Mouse (Mus musculus) midbrain, embryonic 13.5 days (tissue): ENCODE measurements around the gene Slc35e3. TPM values are rescaled to one million over a fixed set of nuclear protein-coding genes. Genes with fewer than 3 reads are reported as not detected.

Experiments used
- ATAC-seq: fragments of 200-750 bp; cut with Nextera tagmentation; 2 replicates; pipeline ENCODE4 v1.8.0; 2017; ENCODE audit warnings: mild to moderate bottlenecking, moderate TSS enrichment, moderate library complexity
- H3K27ac ChIP-seq: fragments of 300-500 bp; sonication (generic); 2 replicates; pipeline ENCODE4 v1.5.1; 2015; ENCODE audit warnings: inconsistent platforms, mild to moderate bottlenecking, moderate library complexity
- H3K27me3 ChIP-seq: fragments of 300-500 bp; sonication (generic); 2 replicates; pipeline ENCODE4 v1.6.1; 2015; ENCODE audit warnings: mild to moderate bottlenecking, inconsistent platforms
- H3K36me3 ChIP-seq: fragments of 300-500 bp; sonication (generic); 2 replicates; pipeline ENCODE4 v1.6.1; 2015; ENCODE audit warnings: mild to moderate bottlenecking, inconsistent platforms
- H3K4me1 ChIP-seq: fragments of 300-500 bp; sonication (generic); replicated peaks from 2 replicates; pipeline ENCODE4 v1.6.1; 2015; ENCODE audit warnings: inconsistent platforms
- H3K4me2 ChIP-seq: fragments of 300-500 bp; sonication (generic); replicated peaks from 2 replicates; pipeline ENCODE4 v1.6.1; 2015; ENCODE audit warnings: moderate library complexity, mild to moderate bottlenecking, inconsistent platforms
- H3K4me3 ChIP-seq: fragments of 300-500 bp; sonication (generic); replicated peaks from 2 replicates; pipeline ENCODE4 v1.5.1; 2015; ENCODE audit warnings: mild to moderate bottlenecking, inconsistent platforms
- H3K9ac ChIP-seq: fragments of 300-500 bp; sonication (generic); replicated peaks from 2 replicates; pipeline ENCODE4 v1.6.1; 2015; ENCODE audit warnings: mild to moderate bottlenecking, inconsistent platforms
- H3K9me3 ChIP-seq: fragments of 300-500 bp; sonication (generic); 2 replicates; pipeline ENCODE4 v1.6.1; 2016; ENCODE audit warnings: mild to moderate bottlenecking, inconsistent platforms
- WGBS: fragments of 180-500 bp; shearing (Covaris S2); methylation state at CpG from one replicate; pipeline ENCODE4 v1.1.7; 2015; 5-methylcytosine and 5-hydroxymethylcytosine counted together
- polyA plus RNA-seq: library from polyadenylated mRNA; unstranded; fragments of >200 nt; fragmentation: Nextera tagmentation; extraction: Ambion mirVana; gene quantifications from 2 replicates; pipeline ENCODE4 v1.2.1, GENCODE M21; 2015

Gene Slc35e3
- polyA plus RNA-seq, 1 experiment from 2014 or later = 33.1 TPM

- H3K9me3 ChIP-seq = no peaks in the 10 kb centered on the region
- H3K27ac ChIP-seq = no peak overlapping the region
- H3K27me3 ChIP-seq = no peaks in the 10 kb centered on the region
- peaks cover 85% of the 10 kb centered on the region for H3K36me3 ChIP-seq
- ATAC-seq = no peak
- WGBS = 98% methylated on average over 2 of the region's 2 CpGs
- H3K4me3 ChIP-seq = no peak overlapping the region
- H3K4me1 ChIP-seq = no peaks in the 10 kb centered on the region
- no peak overlapping the region for H3K9ac ChIP-seq
- H3K4me2 ChIP-seq = no peak overlapping the region
Observed at GRCm38 (mm10) chr10:117782056-117782455, 35.9 kb upstream of the Slc35e3 start.

DNA sequence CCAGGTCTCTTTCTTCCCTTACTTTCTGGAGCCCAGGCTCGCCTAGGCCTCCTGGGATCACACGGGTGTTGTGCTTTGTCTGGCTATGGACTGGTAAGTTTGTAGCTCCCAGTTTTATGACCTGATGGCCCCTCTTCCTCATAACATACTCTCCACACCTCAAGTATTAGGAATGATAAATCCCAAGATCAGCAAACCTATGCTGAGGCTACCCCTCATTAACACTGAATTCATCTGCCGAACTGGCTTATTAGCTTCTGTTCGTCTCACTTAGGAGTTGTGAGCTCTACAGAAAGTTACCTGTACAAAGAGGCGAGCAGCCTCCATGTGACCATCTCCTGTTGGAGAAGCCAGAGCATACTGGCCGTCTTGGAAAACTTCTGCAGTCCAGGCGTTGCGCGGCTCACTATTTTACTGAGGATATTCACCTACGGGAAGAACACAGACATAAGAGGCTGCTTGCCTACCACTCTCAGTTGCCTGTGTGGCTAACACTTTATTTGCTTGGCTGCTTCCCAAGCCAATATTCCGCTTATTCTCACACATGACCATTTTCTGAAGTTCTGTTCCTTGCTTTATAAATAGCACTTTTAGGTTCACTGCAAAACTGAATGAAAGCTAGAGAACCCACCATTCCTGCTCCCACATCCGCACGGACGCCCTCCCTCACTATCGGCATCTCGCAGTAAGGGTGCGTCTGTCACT lies 35.0 kb upstream of the Slc35e3 start:
- Histone ChIP-seq H3K4me3 (no peak overlapping the region), H3K36me3 (peaks cover 83% of the 10 kb centered on the region), H3K4me1 (no peaks in the 10 kb centered on the region), H3K27ac (no peak overlapping the region), H3K4me2 (no peak overlapping the region), H3K9me3 (no peaks in the 10 kb centered on the region), H3K27me3 (no peaks in the 10 kb centered on the region), H3K9ac (no peak overlapping the region)
- WGBS = 95% methylated on average over 17 of the region's 17 CpGs
- no peak for ATAC-seq

GRCm38 (mm10) chr10:117780306-117780911 lies 34.2 kb upstream of the Slc35e3 start:
- ATAC-seq = no peak
- no peak overlapping the region for H3K27ac ChIP-seq

DNA sequence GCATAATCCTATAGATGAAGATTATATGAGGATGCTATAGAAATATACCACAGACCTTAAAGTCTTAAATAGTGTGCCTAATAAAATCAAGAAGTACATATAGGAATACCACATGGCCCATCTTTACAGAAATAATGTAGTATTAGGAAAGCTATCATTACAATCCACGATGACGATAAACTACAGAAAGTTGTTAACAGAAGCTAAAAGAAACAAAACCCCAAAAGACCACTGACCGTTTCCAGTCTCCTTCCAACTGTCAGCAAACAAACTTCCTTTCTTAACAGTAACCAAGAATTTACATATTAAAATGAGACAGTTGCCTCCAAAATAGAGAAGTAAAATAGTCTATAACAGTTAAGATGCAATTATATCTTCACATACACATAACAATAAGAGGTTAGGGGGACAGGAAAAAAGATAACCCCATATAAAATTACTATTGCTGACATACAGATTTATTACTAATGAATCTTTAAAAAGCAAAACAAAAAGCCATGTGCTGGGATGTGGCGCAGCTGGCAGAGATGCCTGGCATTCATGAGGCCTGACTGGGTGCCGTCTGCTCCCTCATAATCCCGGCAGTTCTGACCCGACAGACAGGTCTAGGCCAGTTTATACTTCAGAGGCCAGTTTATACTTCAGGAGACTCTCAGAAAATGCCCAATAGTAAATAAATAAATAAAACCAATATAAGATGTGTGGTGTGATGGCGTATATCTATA lies 33.6 kb upstream of the Slc35e3 start:
- Histone ChIP-seq H3K9ac (no peak overlapping the region), H3K36me3 (peaks cover 84% of the 10 kb centered on the region), H3K9me3 (no peaks in the 10 kb centered on the region), H3K4me3 (no peak overlapping the region), H3K27me3 (no peaks in the 10 kb centered on the region), H3K4me2 (no peak overlapping the region), H3K27ac (no peak overlapping the region), H3K4me1 (no peaks in the 10 kb centered on the region)
- 95% methylated on average over 8 of the region's 8 CpGs for WGBS
- ATAC-seq = no peak

More at GRCm38 (mm10) chr10:117780306-117780911, 34.2 kb upstream of the Slc35e3 start:
- no peaks in the 10 kb centered on the region for H3K9me3 ChIP-seq
- H3K9ac ChIP-seq = no peak overlapping the region
- H3K4me1 ChIP-seq = no peaks in the 10 kb centered on the region
- 95% methylated on average over 6 of the region's 6 CpGs for WGBS
- no peak overlapping the region for H3K4me2 ChIP-seq
- peaks cover 83% of the 10 kb centered on the region for H3K36me3 ChIP-seq
- H3K27me3 ChIP-seq = no peaks in the 10 kb centered on the region
- no peak overlapping the region for H3K4me3 ChIP-seq

DNA sequence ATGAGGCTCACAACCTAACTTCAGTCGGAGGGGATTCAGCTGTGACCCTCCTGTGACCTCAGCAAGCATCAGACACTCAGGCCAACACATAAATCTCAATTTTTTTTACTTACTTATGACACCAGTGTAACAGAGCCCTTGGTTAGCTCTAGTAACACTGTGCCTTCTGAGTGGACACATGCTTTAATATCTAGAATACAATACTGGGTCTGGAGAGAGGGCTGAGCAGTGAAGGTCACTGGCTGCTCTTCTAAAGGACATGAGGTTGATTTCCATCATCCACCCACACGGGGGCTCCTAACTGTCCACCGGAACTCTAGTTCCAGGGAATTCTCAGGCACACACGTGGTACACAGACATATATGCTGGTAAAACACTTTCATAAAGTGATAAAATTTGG lies 32.8 kb upstream of the Slc35e3 start:
- WGBS = 91% methylated on average over 4 of the region's 4 CpGs
- Histone ChIP-seq H3K36me3 (peaks cover 85% of the 10 kb centered on the region), H3K27ac (no peak overlapping the region), H3K4me2 (no peak overlapping the region), H3K4me1 (no peaks in the 10 kb centered on the region), H3K27me3 (no peaks in the 10 kb centered on the region), H3K9ac (no peak overlapping the region), H3K4me3 (no peak overlapping the region), H3K9me3 (no peaks in the 10 kb centered on the region)
- ATAC-seq = no peak

GRCm38 (mm10) chr10:117778328-117778910 lies 32.3 kb upstream of the Slc35e3 start:
- no peaks in the 10 kb centered on the region for H3K9me3 ChIP-seq
- H3K9ac ChIP-seq = no peak overlapping the region
- H3K4me3 ChIP-seq = no peak overlapping the region
- H3K4me2 ChIP-seq = no peak overlapping the region
- no peaks in the 10 kb centered on the region for H3K27me3 ChIP-seq
- H3K27ac ChIP-seq = no peak overlapping the region
- H3K4me1 ChIP-seq = no peaks in the 10 kb centered on the region
- no peak for ATAC-seq
- WGBS = 91% methylated on average over 12 of the region's 12 CpGs
- peaks cover 85% of the 10 kb centered on the region for H3K36me3 ChIP-seq

GRCm38 (mm10) chr10:117777501-117778327 lies 31.5 kb upstream of the Slc35e3 start:
- Histone ChIP-seq H3K9ac (no peak overlapping the region), H3K9me3 (no peaks in the 10 kb centered on the region), H3K27me3 (no peaks in the 10 kb centered on the region), H3K4me2 (no peak overlapping the region), H3K27ac (no peak overlapping the region), H3K4me1 (no peaks in the 10 kb centered on the region), H3K4me3 (no peak overlapping the region), H3K36me3 (peaks cover 87% of the 10 kb centered on the region)
- WGBS = 96% methylated on average over 17 of the region's 17 CpGs
- ATAC-seq = no peak

GRCm38 (mm10) chr10:117777103-117777470 lies 30.9 kb upstream of the Slc35e3 start:
- Histone ChIP-seq H3K36me3 (peaks cover 87% of the 10 kb centered on the region), H3K4me1 (no peaks in the 10 kb centered on the region), H3K9ac (no peak overlapping the region), H3K27ac (no peak overlapping the region), H3K4me2 (no peak overlapping the region), H3K9me3 (no peaks in the 10 kb centered on the region), H3K4me3 (no peak overlapping the region), H3K27me3 (no peaks in the 10 kb centered on the region)
- WGBS = 93% methylated on average over 3 of the region's 3 CpGs
- no peak for ATAC-seq

- Histone ChIP-seq H3K4me3 (no peak overlapping the region), H3K36me3 (peaks cover 84% of the 10 kb centered on the region), H3K4me2 (no peak overlapping the region), H3K27me3 (no peaks in the 10 kb centered on the region), H3K4me1 (no peaks in the 10 kb centered on the region), H3K9me3 (no peaks in the 10 kb centered on the region), H3K27ac (no peak overlapping the region), H3K9ac (no peak overlapping the region)
- WGBS = 92% methylated on average over 12 of the region's 12 CpGs
- no peak for ATAC-seq
Observed at GRCm38 (mm10) chr10:117776281-117777102, 30.3 kb upstream of the Slc35e3 start.

- no peak for ATAC-seq
- Histone ChIP-seq H3K27me3 (no peaks in the 10 kb centered on the region), H3K36me3 (peaks cover 84% of the 10 kb centered on the region), H3K9ac (no peak overlapping the region), H3K9me3 (no peaks in the 10 kb centered on the region), H3K4me2 (no peak overlapping the region), H3K4me3 (no peak overlapping the region), H3K27ac (no peak overlapping the region), H3K4me1 (no peaks in the 10 kb centered on the region)
- WGBS = 90% methylated on average over 6 of the region's 6 CpGs
Observed at GRCm38 (mm10) chr10:117775401-117776144, 29.4 kb upstream of the Slc35e3 start.

DNA sequence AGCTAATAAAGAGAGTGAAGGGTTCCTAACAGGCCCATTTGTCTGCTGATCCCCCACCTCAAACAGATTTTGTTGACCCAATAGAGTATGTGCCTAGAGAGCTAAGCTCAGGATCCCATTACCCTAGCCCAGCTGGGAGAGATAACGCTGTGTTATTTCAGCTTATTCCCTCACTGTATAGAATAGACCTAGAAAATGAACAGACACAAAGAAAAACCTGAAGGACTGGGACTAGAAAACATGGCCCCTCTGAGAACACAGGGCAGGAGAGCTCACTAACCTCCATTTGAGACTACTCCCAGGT lies 28.6 kb upstream of the Slc35e3 start:
- 97% methylated on average over 1 of the region's 1 CpGs for WGBS
- Histone ChIP-seq H3K9ac (no peak overlapping the region), H3K4me3 (no peak overlapping the region), H3K27me3 (no peaks in the 10 kb centered on the region), H3K4me1 (no peaks in the 10 kb centered on the region), H3K9me3 (no peaks in the 10 kb centered on the region), H3K27ac (no peak overlapping the region), H3K36me3 (peaks cover 87% of the 10 kb centered on the region), H3K4me2 (no peak overlapping the region)
- ATAC-seq = no peak
